Mouse (Mus musculus) CH12.LX (cell line): ENCODE data around the gene C2cd4b. TPM values are rescaled to one million over a fixed set of nuclear protein-coding genes. Genes with fewer than 3 reads are reported as not detected.

Experiments used
- DNase-seq: peaks from one replicate; pipeline ENCODE4 v3.0.0-alpha.2; 2013; ENCODE audit errors: extremely low read depth
- H3K27ac ChIP-seq: 2 replicates; pipeline ENCODE4 v1.5.1; 2012; ENCODE audit warnings: low read depth, mild to moderate bottlenecking, control low read depth, moderate library complexity; ENCODE audit not compliant: insufficient read depth
- H3K27me3 ChIP-seq: replicated peaks from 2 replicates; pipeline ENCODE3; 2012; ENCODE audit warnings: inconsistent platforms
- H3K36me3 ChIP-seq, 2 experiments: replicated peaks in 1 of 2; 2 replicates each; pipeline versions ENCODE3 to v1.6.1; 2012; ENCODE audit warnings: inconsistent platforms in 1 of 2, low read length in 1 of 2, mild to moderate bottlenecking in 1 of 2, mixed read lengths in 1 of 2, moderate library complexity in 1 of 2; ENCODE audit not compliant: control insufficient read depth in 1 of 2, insufficient read depth in 1 of 2
- H3K4me1 ChIP-seq, 2 experiments: 2 replicates each; pipeline ENCODE4 v1.6.1; 2012; ENCODE audit warnings: inconsistent platforms in 1 of 2, moderate library complexity in 1 of 2; ENCODE audit not compliant: insufficient read depth in 2 of 2, control insufficient read depth in 1 of 2
- H3K4me2 ChIP-seq: 2 replicates; pipeline ENCODE4 v1.6.1; 2012; ENCODE audit warnings: low read depth, mild to moderate bottlenecking, control low read depth; ENCODE audit not compliant: poor library complexity, insufficient read depth, severe bottlenecking
- H3K4me3 ChIP-seq, 3 experiments: fragments of 150-350 bp in 1 of 3; sonication (generic) in 1 of 3; replicated peaks in 1 of 3; 2 replicates each; pipeline versions ENCODE3 to v1.5.1; 2011 to 2012; ENCODE audit warnings: low read depth in 2 of 3, low read length in 2 of 3, mild to moderate bottlenecking in 2 of 3, moderate library complexity in 2 of 3, control low read depth in 1 of 3, improper control_type of control experiment in 1 of 3, inconsistent platforms in 1 of 3, mixed read lengths in 1 of 3; ENCODE audit not compliant: poor library complexity in 1 of 3
- H3K79me2 ChIP-seq: replicated peaks from 2 replicates; pipeline ENCODE4 v1.6.1; 2012; ENCODE audit warnings: mild to moderate bottlenecking, moderate library complexity; ENCODE audit not compliant: control insufficient read depth, poor library complexity, insufficient read depth, severe bottlenecking; ENCODE audit errors: extremely low read depth
- H3K9ac ChIP-seq: 2 replicates; pipeline ENCODE4 v1.6.1; 2012; ENCODE audit warnings: low read depth, mild to moderate bottlenecking, control low read depth, moderate library complexity; ENCODE audit not compliant: insufficient read depth
- H3K9me3 ChIP-seq: replicated peaks from 2 replicates; pipeline ENCODE3; 2012; ENCODE audit warnings: low read length, inconsistent platforms, mixed read lengths
- CHD1 ChIP-seq: IDR thresholded peaks from 2 replicates; pipeline ENCODE4 v1.6.1; 2012; ENCODE audit warnings: low read depth, low read length, improper control_type of control experiment, inconsistent platforms
- CHD2 ChIP-seq: IDR thresholded peaks from 2 replicates; pipeline ENCODE4 v1.6.1; 2011; ENCODE audit warnings: low read length, improper control_type of control experiment
- GABPA ChIP-seq: IDR thresholded peaks from 2 replicates; pipeline ENCODE4 v1.6.1; 2012; ENCODE audit warnings: low read depth, low read length, improper control_type of control experiment, inconsistent platforms; ENCODE audit not compliant: insufficient replicate concordance
- HCFC1 ChIP-seq: IDR thresholded peaks from 2 replicates; pipeline ENCODE4 v1.6.1; 2012; ENCODE audit warnings: low read depth, mild to moderate bottlenecking, inconsistent platforms, low read length, improper control_type of control experiment
- IRF4 ChIP-seq: IDR thresholded peaks from 2 replicates; pipeline ENCODE4 v1.6.1; 2014; ENCODE audit warnings: low read depth, mild to moderate bottlenecking, inconsistent platforms, low read length, improper control_type of control experiment
- JUN ChIP-seq: IDR thresholded peaks from 2 replicates; pipeline ENCODE4 v1.6.1; 2011; ENCODE audit warnings: low read depth, mild to moderate bottlenecking, low read length, improper control_type of control experiment, moderate library complexity; ENCODE audit not compliant: insufficient read depth
- JUND ChIP-seq: conservative IDR thresholded peaks from 2 replicates; pipeline ENCODE4 v1.6.1; 2011; ENCODE audit warnings: low read depth, low read length, improper control_type of control experiment
- MAFK ChIP-seq: IDR thresholded peaks from 2 replicates; pipeline ENCODE4 v1.6.1; 2011; ENCODE audit warnings: low read length, improper control_type of control experiment; ENCODE audit not compliant: insufficient replicate concordance
- MAX ChIP-seq: IDR thresholded peaks from 2 replicates; pipeline ENCODE4 v1.6.1; 2011; ENCODE audit warnings: low read length, improper control_type of control experiment
- MAZ ChIP-seq: IDR thresholded peaks from 2 replicates; pipeline ENCODE4 v1.6.1; 2012; ENCODE audit warnings: low read depth, mild to moderate bottlenecking, inconsistent platforms, low read length, improper control_type of control experiment, moderate library complexity
- MXI1 ChIP-seq: IDR thresholded peaks from 2 replicates; pipeline ENCODE4 v1.6.1; 2011; ENCODE audit warnings: mild to moderate bottlenecking, low read depth, low read length, improper control_type of control experiment
- NELFE ChIP-seq: IDR thresholded peaks from 2 replicates; pipeline ENCODE4 v1.6.1; 2011; ENCODE audit warnings: low read depth, low read length, improper control_type of control experiment
- POLR2A ChIP-seq: IDR thresholded peaks from 2 replicates; pipeline ENCODE4 v1.6.1; 2011; ENCODE audit warnings: low read depth, mild to moderate bottlenecking, improper control_type of control experiment, low read length
- POLR2AphosphoS2 ChIP-seq: IDR thresholded peaks from 2 replicates; pipeline ENCODE4 v1.6.1; 2011; ENCODE audit warnings: low read depth, low read length, improper control_type of control experiment
- RCOR1 ChIP-seq: conservative IDR thresholded peaks from 2 replicates; pipeline ENCODE4 v1.6.1; 2012; ENCODE audit warnings: low read depth, mild to moderate bottlenecking, inconsistent platforms, low read length, improper control_type of control experiment
- SIN3A ChIP-seq: IDR thresholded peaks from 2 replicates; pipeline ENCODE4 v1.6.1; 2012; ENCODE audit warnings: low read length, improper control_type of control experiment, inconsistent platforms
- SMC3 ChIP-seq: IDR thresholded peaks from 2 replicates; pipeline ENCODE4 v1.6.1; 2011; ENCODE audit warnings: low read depth, low read length, improper control_type of control experiment
- TBP ChIP-seq: conservative IDR thresholded peaks from 2 replicates; pipeline ENCODE4 v1.6.1; 2011; ENCODE audit warnings: low read depth, low read length, improper control_type of control experiment
- TCF12 ChIP-seq: IDR thresholded peaks from 2 replicates; pipeline ENCODE4 v1.6.1; 2014; ENCODE audit warnings: low read depth, mild to moderate bottlenecking, inconsistent platforms, low read length, improper control_type of control experiment
- UBTF ChIP-seq: IDR thresholded peaks from 2 replicates; pipeline ENCODE4 v1.6.1; 2012; ENCODE audit warnings: low read depth, mild to moderate bottlenecking, inconsistent platforms, low read length, improper control_type of control experiment, moderate library complexity
- USF1 ChIP-seq: IDR thresholded peaks from 2 replicates; pipeline ENCODE4 v1.6.1; 2014; ENCODE audit warnings: low read depth, mild to moderate bottlenecking, inconsistent platforms, low read length, improper control_type of control experiment
- USF2 ChIP-seq: conservative IDR thresholded peaks from 2 replicates; pipeline ENCODE4 v1.6.1; 2011; ENCODE audit warnings: low read depth, low read length, improper control_type of control experiment
- ZKSCAN1 ChIP-seq: IDR thresholded peaks from 2 replicates; pipeline ENCODE4 v1.6.1; 2012; ENCODE audit warnings: low read depth, inconsistent platforms, low read length, improper control_type of control experiment, borderline replicate concordance
- ZNF384 ChIP-seq: IDR thresholded peaks from 2 replicates; pipeline ENCODE4 v1.6.1; 2012; ENCODE audit warnings: low read depth, low read length, improper control_type of control experiment, inconsistent platforms
- dilution Hi-C: fragments of 300-500 bp; cut with MboI; formaldehyde crosslinking; loops from 2 replicates; pipeline ENCODE4 v1.14.3; 2020; ENCODE audit warnings: low sequenced_read_pairs; ENCODE audit not compliant: extremely low pct_unique_long_range_greater_than_20kb, extremely low pct_ligation_motif_present
- in situ Hi-C: fragments of 300-500 bp; cut with MboI; formaldehyde crosslinking; loops from 3 replicates; pipeline ENCODE4 v1.14.3; 2019; ENCODE audit warnings: low sequenced_read_pairs, low pct_ligation_motif_present, low pct_unique_long_range_greater_than_20kb, mixed read lengths
- polyA plus RNA-seq: library from polyadenylated mRNA; unstranded; fragments of >175 nt; gene quantifications from 2 replicates; pipeline ENCODE4 v1.2.1, GENCODE M21; 2012; ENCODE audit warnings: low read depth; ENCODE audit not compliant: insufficient read length
- total RNA-seq, 2 experiments: library from RNA; depleted of rRNA; stranded (reverse); fragments of 300-350 nt in 1 of 2; fragments of >200 nt in 1 of 2; gene quantifications; 2 replicates each; pipeline ENCODE4 v1.2.3; 2012 to 2014

Gene C2cd4b
- total and polyA plus RNA-seq, 3 experiments = not detected

DNA sequence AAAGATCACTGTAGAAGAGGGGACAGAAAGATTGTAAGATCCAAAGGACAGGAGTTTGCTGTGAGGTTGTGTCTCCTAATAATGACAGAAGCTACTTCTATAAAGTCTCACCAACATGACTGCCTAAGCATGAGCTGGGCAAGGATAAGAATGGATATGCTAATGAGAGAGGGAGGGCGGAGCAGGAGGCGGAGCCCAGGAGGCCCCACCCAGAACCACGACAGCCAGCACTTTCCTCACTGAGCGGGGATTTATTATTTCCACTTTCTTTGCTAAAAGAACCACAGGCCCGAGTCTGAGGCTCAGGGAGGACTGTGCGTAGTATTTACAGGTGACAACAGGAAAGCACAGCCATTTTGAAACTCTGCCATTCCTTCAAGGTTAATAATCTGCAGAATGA, 28.4 kb downstream of the C2cd4b start:
- H3K4me2 ChIP-seq = no peak overlapping the region
- H3K27me3 ChIP-seq = no peaks in the 10 kb centered on the region
- no peaks in the 10 kb centered on the region for H3K79me2 ChIP-seq
- DNase-seq = no peak
- dilution Hi-C loops (no loop called here), in situ Hi-C loops (no loop called here)
- H3K9me3 ChIP-seq = no peaks in the 10 kb centered on the region
- H3K36me3 ChIP-seq = no peaks in the 10 kb centered on the region
- H3K4me3 ChIP-seq = no peak overlapping the region
- H3K4me1 ChIP-seq = no peaks in the 10 kb centered on the region; a peak in 1 of 4 replicates
- TF ChIP-seq TBP (no peak), POLR2A (no peak), CHD2 (no peak), ZNF384 (no peak), POLR2AphosphoS2 (no peak), GABPA (no peak), USF2 (no peak), RCOR1 (no peak)
- no peak overlapping the region for H3K27ac ChIP-seq
- no peak overlapping the region for H3K9ac ChIP-seq

DNA sequence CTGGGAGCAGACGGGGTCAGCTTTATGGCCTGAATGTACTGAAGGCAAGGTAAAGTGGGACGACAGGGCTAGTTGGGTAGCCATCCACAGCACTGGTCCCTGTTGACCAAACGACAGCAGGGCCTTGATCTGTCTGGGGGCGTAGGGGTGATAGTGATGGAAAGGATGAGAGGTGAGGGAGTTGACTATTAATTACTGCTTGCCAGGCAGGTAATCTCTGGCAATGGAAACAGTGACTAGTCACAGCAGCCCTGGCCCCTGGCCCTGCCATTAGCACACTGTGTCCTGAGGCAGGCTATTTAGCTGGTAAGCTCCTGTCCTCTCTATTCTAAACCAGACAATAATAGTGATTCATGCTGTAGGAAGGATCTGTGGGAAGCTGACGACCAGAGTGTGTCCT, 33.2 kb downstream of the C2cd4b start:
- in situ Hi-C loops = no loop called here
- Histone ChIP-seq H3K9me3 (no peaks in the 10 kb centered on the region), H3K27ac (no peak overlapping the region), H3K4me3 (no peak overlapping the region), H3K9ac (no peak overlapping the region), H3K79me2 (no peaks in the 10 kb centered on the region), H3K4me1 (no peaks in the 10 kb centered on the region; a peak in 1 of 4 replicates), H3K4me2 (no peak overlapping the region), H3K27me3 (no peaks in the 10 kb centered on the region), H3K36me3 (no peaks in the 10 kb centered on the region)
- TF ChIP-seq CHD2 = no peak
- TF ChIP-seq SIN3A = no peak
- no peak for TF ChIP-seq UBTF
- no peak for TF ChIP-seq IRF4
- TF ChIP-seq ZNF384 = no peak
- no peak for TF ChIP-seq TCF12
- no peak for TF ChIP-seq POLR2A
- no peak for TF ChIP-seq POLR2AphosphoS2
- no peak for TF ChIP-seq HCFC1
- TF ChIP-seq USF1 = no peak
- DNase-seq = no peak
- dilution Hi-C loops = no loop called here

DNA sequence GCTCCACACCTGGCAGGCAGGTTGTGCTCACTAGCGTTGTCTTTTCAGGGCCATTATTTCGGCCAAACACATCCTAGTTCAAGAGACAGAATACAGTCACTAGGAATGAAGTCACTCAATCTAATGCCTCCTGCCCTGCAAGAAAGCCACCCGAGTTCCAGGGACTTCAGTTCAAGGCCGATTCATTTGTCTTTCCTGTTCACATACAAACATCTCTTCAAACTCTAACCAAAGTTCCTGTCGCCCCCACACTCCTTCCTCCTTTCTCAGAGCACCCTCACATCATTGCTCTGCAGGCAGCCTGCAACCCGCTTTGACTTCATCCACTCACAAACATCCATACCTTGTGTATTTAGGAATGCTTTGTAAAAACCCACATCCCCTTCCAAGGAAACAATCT, 34.3 kb downstream of the C2cd4b start:
- Histone ChIP-seq H3K27me3 (no peaks in the 10 kb centered on the region), H3K4me1 (peaks cover 0 to under 1% of the 10 kb centered on the region in 2 experiments; a peak in 2 of 4 replicates), H3K79me2 (no peaks in the 10 kb centered on the region), H3K36me3 (no peaks in the 10 kb centered on the region), H3K4me3 (no peak overlapping the region), H3K9ac (no peak overlapping the region)
- dilution Hi-C loops (no loop called here), in situ Hi-C loops (no loop called here)
- no peak for DNase-seq
- TF ChIP-seq IRF4 (no peak), TCF12 (no peak), ZKSCAN1 (no peak), MXI1 (no peak), ZNF384 (no peak), CHD1 (no peak), JUND (no peak), JUN (no peak), SMC3 (no peak), MAX (no peak), NELFE (no peak), HCFC1 (no peak), MAFK (no peak), USF2 (no peak), POLR2AphosphoS2 (no peak), MAZ (no peak)
- TF ChIP-seq, all 38 proteins: peak for 0
- H3K9me3 ChIP-seq = no peaks in the 10 kb centered on the region
- no peak overlapping the region for H3K4me2 ChIP-seq
- no peak overlapping the region for H3K27ac ChIP-seq
